Mouse (Mus musculus) hindbrain, embryonic 10.5 days (tissue): Measurements from ENCODE around the gene Tle4. TPM values are rescaled to one million over a fixed set of nuclear protein-coding genes. Genes with fewer than 3 reads are reported as not detected.
"Not testable (repeated sequence)": the region's sequence is repeated elsewhere in the genome, so short reads cannot be mapped to it uniquely, and the experiment has no call there.

Experiments
- DNase-seq: peaks from one replicate; pipeline ENCODE4 v3.0.0-alpha.2; 2017; ENCODE audit warnings: low spot score
- H3K27ac ChIP-seq: fragments of 300-500 bp; sonication (generic); 2 replicates; pipeline ENCODE4 v1.5.1; 2016; ENCODE audit warnings: mild to moderate bottlenecking, moderate library complexity
- H3K27me3 ChIP-seq: fragments of 300-500 bp; sonication (generic); 2 replicates; pipeline ENCODE4 v1.6.1; 2016; ENCODE audit warnings: mild to moderate bottlenecking; ENCODE audit not compliant: poor library complexity, insufficient read depth, severe bottlenecking
- H3K36me3 ChIP-seq: fragments of 300-500 bp; sonication (generic); 2 replicates; pipeline ENCODE4 v1.6.1; 2016; ENCODE audit warnings: mild to moderate bottlenecking, moderate library complexity
- H3K4me1 ChIP-seq: fragments of 300-500 bp; sonication (generic); replicated peaks from 2 replicates; pipeline ENCODE4 v1.6.1; 2016; ENCODE audit warnings: mild to moderate bottlenecking
- H3K4me3 ChIP-seq: fragments of 300-500 bp; sonication (generic); 2 replicates; pipeline ENCODE4 v1.5.1; 2016; ENCODE audit warnings: mild to moderate bottlenecking, moderate library complexity
- H3K9me3 ChIP-seq: fragments of 300-500 bp; sonication (generic); 2 replicates; pipeline ENCODE4 v1.6.1; 2016; ENCODE audit warnings: mild to moderate bottlenecking, moderate library complexity
- WGBS: fragments of 180-500 bp; shearing (Covaris S2); methylation state at CpG from one replicate; pipeline ENCODE4 v1.1.7; 2016; 5-methylcytosine and 5-hydroxymethylcytosine counted together
- polyA plus RNA-seq: library from polyadenylated mRNA; unstranded; fragments of >200 nt; fragmentation: Nextera tagmentation; extraction: Ambion mirVana; gene quantifications from 2 replicates; pipeline ENCODE4 v1.2.1, GENCODE M21; 2016

Tle4 gene
- 16.6 and 19.0 TPM in 2 replicates for polyA plus RNA-seq

DNA sequence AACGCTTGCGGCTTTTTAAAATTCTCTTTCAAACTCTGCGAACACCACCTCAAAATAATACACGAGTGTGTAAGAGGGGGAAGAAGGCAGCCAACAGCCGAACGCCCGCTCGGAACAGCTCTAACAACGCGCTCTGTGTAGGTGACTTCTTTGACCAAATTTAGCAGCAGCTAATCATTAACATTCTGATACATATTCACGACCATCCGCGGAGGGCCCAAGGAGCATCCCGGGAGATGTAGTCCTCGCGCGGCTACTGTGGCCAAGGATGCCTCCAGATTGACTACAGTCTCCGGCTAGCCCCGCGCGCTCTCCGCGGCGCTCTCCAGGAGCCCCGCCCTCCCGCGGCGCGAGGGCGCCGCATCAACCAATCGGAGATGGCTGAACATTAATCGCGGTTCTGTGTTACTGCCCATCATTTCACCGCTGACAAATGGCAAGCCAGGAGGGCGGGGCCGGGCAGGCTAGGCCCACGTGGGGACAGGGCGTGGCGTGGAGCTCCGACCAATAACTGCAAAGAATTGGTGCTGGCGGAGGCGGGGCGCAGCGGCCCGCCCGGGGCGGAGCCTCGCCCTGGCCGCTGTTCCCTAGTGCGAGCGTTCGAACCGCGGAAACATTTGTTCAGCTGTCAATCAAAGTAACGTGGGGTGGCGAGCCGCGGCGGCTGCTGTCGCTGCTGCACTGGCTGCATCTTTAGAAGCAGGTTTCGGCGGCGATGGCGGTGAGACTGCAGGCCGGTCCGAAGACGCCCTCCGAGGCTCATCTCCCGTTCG is at the start of gene Tle4:
TSS of gene Tle4 (minus strand) at position 135 of the 773 bp plus-strand sequence.
- Histone ChIP-seq H3K27ac (peak within 1 kb of the TSS; percentile 99), H3K9me3 (no peaks in the 10 kb centered on the region), H3K4me3 (peak within 1 kb of the TSS; percentile 88), H3K4me1 (peaks cover 51% of the 10 kb centered on the region), H3K27me3 (peaks cover 21% of the 10 kb centered on the region), H3K36me3 (0 out of 2 replicates have a peak, but pooled peaks cover 2% of the 10 kb centered on the region)
- peak; percentile 100 for DNase-seq
- WGBS: under 1% methylated on average over 71 of the region's 71 CpGs

- Histone ChIP-seq H3K27ac (no peak overlapping the region), H3K36me3 (no peaks in the 10 kb centered on the region), H3K27me3 (no peaks in the 10 kb centered on the region), H3K4me1 (no peaks in the 10 kb centered on the region), H3K4me3 (no peak overlapping the region), H3K9me3 (no peaks in the 10 kb centered on the region)
- WGBS: 80% methylated on average over 2 of the region's 2 CpGs
- DNase-seq: no peak
These were observed 47.8 kb upstream of the Tle4 start for GRCm38 (mm10) chr19:14645666-14646065.

DNA sequence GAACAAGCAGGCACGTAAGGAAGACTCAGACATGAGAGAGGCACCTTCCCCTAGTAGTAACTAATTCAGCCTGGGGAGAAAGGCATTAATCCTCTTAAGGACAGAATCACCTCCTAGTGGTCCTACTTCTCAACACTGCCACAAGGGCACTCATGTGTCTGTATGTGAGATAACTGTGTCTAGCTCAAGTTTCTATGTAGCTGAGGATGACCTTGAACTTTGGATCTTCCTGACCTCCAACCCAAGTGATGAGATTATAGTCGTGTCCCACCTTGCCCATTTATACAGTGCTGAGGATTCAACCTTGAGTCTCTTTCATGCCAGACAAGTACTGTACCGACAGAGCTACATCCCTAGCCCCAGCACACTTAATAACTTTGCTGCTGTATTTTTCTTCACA is 46.9 kb upstream of the Tle4 start:
- 84% methylated on average over 3 of the region's 3 CpGs for WGBS

DNA sequence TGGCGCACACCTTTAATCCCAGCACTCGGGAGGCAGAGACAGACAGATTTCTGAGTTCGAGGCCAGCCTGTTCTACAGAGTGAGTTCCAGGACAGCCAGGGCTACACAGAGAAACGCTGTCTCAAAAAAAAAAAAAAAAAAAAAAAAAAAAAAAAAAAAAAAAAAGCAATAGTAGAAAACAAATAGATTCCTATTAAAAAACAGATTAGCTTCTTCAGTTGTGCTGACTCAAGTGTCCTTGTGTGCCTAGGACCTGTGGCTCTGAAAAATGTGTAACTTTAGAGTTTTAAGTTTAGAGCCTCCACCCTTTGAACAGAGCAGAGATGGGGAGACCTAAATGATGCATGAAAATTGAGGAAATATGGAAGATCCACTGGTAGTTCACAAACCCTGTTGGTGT is 45.2 kb upstream of the Tle4 start:
- not testable (repeated sequence) for H3K4me1 ChIP-seq, DNase-seq, H3K27me3 ChIP-seq, H3K9me3 ChIP-seq, H3K27ac ChIP-seq, H3K36me3 ChIP-seq, H3K4me3 ChIP-seq
- WGBS: 96% methylated on average over 4 of the region's 4 CpGs

More for the DNA sequence above, 46.9 kb upstream of the Tle4 start:
- Histone ChIP-seq H3K36me3 (no peaks in the 10 kb centered on the region), H3K9me3 (no peaks in the 10 kb centered on the region), H3K27me3 (no peaks in the 10 kb centered on the region), H3K4me3 (no peak overlapping the region), H3K4me1 (no peaks in the 10 kb centered on the region), H3K27ac (no peak overlapping the region)
- no peak for DNase-seq

DNA sequence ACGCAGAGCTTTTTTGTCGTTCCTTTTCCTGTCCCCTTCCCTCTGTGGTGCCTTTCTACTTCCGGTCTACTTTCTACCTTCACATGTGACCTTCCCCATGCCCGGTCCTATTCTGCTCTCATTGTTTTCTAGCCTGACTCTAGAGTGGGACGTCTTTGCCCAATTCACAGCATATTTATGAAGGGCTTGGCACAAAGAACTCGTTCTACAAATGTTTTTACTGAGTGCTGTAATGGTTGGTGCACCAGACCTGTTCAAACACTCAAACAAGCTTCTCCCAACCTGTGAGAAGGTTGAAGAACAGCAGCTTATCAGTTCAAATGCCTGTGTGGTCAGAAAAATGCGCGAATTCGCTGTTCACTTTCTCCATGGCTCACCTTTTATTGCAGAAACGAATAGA is 44.8 kb upstream of the Tle4 start:
- no peaks in the 10 kb centered on the region for H3K4me1 ChIP-seq
- H3K27me3 ChIP-seq: no peaks in the 10 kb centered on the region
- H3K4me3 ChIP-seq: no peak overlapping the region
- no peak overlapping the region for H3K27ac ChIP-seq
- H3K9me3 ChIP-seq: no peaks in the 10 kb centered on the region
- no peaks in the 10 kb centered on the region for H3K36me3 ChIP-seq
- WGBS: 90% methylated on average over 10 of the region's 10 CpGs
- DNase-seq: no peak

DNA sequence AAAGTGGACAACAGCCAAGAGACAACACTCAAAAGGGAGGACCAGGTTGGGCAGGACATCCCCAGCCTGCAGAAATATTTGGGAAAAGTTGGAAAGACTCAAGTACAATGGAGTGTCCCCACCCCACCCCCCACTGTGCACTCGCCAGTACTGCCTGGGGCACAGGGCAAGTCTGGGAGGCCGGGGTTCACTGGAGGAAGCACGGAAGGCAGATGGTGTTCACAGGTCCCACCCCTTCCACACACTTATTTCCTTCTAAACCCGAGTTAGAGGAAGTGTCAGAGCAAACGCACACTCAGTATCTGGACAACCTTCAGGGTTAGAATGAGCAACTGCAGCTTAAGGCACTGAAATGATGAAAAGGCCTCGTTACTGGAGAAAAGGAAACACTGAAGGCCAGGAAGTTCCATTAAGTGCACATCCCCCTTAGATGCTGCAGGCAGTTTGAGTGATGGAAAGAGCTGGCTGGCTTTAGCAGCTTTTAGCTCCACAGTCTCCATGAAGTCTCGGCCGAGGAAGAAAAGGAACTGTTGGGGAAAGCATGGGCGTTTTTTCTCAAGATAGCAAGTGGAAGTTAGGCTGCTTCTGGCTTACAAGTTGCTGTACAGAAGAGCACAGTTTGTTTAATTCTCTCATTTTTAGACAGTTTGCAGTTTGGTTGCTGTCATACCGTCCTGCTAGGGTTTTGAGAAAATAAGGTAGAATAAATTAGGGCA is 37.5 kb upstream of the Tle4 start:
- Histone ChIP-seq H3K4me1 (peaks cover 7% of the 10 kb centered on the region; the same call in 1 of the 2 replicates), H3K9me3 (peaks cover 6% of the 10 kb centered on the region; the same call in 1 of the 2 replicates), H3K27me3 (no peaks in the 10 kb centered on the region), H3K27ac (no peak overlapping the region), H3K4me3 (no peak overlapping the region), H3K36me3 (no peaks in the 10 kb centered on the region)
- WGBS: 56% methylated on average over 10 of the region's 10 CpGs
- DNase-seq: peak; percentile 12

DNA sequence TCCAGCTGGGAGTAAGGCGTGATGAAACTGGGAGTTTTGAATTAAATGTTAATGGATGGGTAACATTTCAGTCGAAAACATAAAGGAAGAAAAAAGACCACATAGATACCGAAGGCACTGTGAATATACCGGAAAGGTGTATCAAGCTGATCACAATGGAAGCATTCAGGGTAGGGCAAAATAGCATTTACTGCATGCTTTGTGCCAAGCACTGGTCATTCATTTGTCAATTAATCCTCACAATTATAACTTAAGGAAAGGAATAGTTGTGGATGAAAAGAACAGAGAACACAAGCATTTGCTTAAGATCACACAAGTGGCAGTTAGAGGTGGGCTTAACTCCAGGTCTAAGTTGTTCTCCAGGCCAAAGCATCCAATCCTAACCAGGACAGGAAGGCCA is 25.5 kb upstream of the Tle4 start:
- H3K4me1 ChIP-seq: no peaks in the 10 kb centered on the region

GRCm38 (mm10) chr19:14620534-14620933 is 22.7 kb upstream of the Tle4 start:
- Histone ChIP-seq H3K4me3 (no peak overlapping the region), H3K27me3 (no peaks in the 10 kb centered on the region), H3K36me3 (no peaks in the 10 kb centered on the region), H3K9me3 (no peaks in the 10 kb centered on the region), H3K4me1 (no peaks in the 10 kb centered on the region), H3K27ac (no peak overlapping the region)
- DNase-seq: no peak
- 96% methylated on average over 1 of the region's 1 CpGs for WGBS

More for the DNA sequence above, 25.5 kb upstream of the Tle4 start:
- no peak overlapping the region for H3K4me3 ChIP-seq
- no peak for DNase-seq
- WGBS: 84% methylated on average over 4 of the region's 4 CpGs
- no peak overlapping the region for H3K27ac ChIP-seq
- H3K36me3 ChIP-seq: no peaks in the 10 kb centered on the region
- H3K9me3 ChIP-seq: no peaks in the 10 kb centered on the region
- H3K27me3 ChIP-seq: no peaks in the 10 kb centered on the region

- H3K27me3 ChIP-seq: no peaks in the 10 kb centered on the region
- H3K4me3 ChIP-seq: no peak overlapping the region
- no peak overlapping the region for H3K27ac ChIP-seq
- no peaks in the 10 kb centered on the region for H3K36me3 ChIP-seq
- no peak for DNase-seq
- H3K9me3 ChIP-seq: no peaks in the 10 kb centered on the region
- no peaks in the 10 kb centered on the region for H3K4me1 ChIP-seq
These were observed 22.0 kb upstream of the Tle4 start for GRCm38 (mm10) chr19:14619814-14620213.

GRCm38 (mm10) chr19:14614816-14615215 is 17.0 kb upstream of the Tle4 start:
- WGBS: 91% methylated on average over 5 of the region's 5 CpGs
- H3K4me1 ChIP-seq: peaks cover 2% of the 10 kb centered on the region; the same call in 1 of the 2 replicates
- no peak for DNase-seq
- H3K36me3 ChIP-seq: no peaks in the 10 kb centered on the region
- no peaks in the 10 kb centered on the region for H3K9me3 ChIP-seq
- no peak overlapping the region for H3K27ac ChIP-seq
- no peaks in the 10 kb centered on the region for H3K27me3 ChIP-seq
- no peak overlapping the region for H3K4me3 ChIP-seq

DNA sequence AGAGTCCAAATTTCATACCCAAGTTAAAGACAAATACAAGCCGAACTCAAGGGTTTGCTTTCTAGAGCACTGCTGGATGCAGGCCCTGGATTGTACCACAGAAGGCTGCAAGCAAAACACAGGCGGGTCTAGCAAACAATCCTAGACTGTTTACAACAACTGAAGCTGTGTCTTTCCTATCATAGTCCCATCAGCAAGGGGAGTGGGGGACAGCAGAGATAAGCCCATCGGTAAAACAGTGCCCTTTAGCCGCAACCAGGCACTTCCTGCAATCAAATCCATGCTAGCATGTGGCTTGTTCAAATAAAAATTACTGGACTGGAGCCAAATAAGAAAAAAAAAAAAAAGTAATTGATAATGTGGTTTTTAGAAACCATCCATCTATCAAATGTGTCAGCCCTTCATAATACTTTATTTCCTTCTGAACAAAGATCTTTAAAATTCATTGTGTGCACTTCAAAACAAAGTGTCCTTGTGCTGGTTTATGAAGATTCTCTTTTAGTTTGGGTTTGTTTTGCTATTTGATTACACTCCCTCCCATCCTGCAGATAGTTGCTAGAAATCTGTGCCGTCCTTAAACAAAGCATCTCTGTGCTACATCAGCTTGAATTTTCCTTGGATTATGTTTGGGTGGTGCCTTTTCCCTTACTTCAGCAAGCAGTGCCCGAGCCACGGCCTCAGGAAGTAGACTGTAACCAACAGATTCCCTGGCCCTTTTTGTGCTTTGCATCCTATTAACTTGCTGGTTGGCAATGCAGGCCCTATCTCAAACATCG is 12.9 kb upstream of the Tle4 start:
- no peaks in the 10 kb centered on the region for H3K9me3 ChIP-seq
- H3K36me3 ChIP-seq: no peaks in the 10 kb centered on the region
- H3K4me3 ChIP-seq: no peak overlapping the region
- no peaks in the 10 kb centered on the region for H3K27me3 ChIP-seq
- DNase-seq: no peak
- 71% methylated on average over 8 of the region's 8 CpGs for WGBS
- H3K27ac ChIP-seq: no peak overlapping the region
- H3K4me1 ChIP-seq: peaks cover 2% of the 10 kb centered on the region; the same call in 1 of the 2 replicates

- peaks cover 29% of the 10 kb centered on the region for H3K4me1 ChIP-seq
- 75% methylated on average over 1 of the region's 1 CpGs for WGBS
- no peaks in the 10 kb centered on the region for H3K9me3 ChIP-seq
- no peak overlapping the region for H3K27ac ChIP-seq
- H3K4me3 ChIP-seq: no peak overlapping the region
- peaks cover 35% of the 10 kb centered on the region for H3K27me3 ChIP-seq
- no peak for DNase-seq
- H3K36me3 ChIP-seq: no peaks in the 10 kb centered on the region
These were observed 3.0 kb upstream of the Tle4 start for GRCm38 (mm10) chr19:14600841-14601240.
